Mouse (Mus musculus) ovary, postnatal 36 days (tissue): ENCODE measurements around the gene Grik4.
"Not testable (repeated sequence)": the region's sequence is repeated elsewhere in the genome, so short reads cannot be mapped to it uniquely, and the experiment has no call there.

ENCODE experiments used
- DNase-seq: peaks from one replicate; pipeline ENCODE4 v3.0.0; 2022; ENCODE audit warnings: low spot score, mixed read lengths

Grik4 gene

DNA sequence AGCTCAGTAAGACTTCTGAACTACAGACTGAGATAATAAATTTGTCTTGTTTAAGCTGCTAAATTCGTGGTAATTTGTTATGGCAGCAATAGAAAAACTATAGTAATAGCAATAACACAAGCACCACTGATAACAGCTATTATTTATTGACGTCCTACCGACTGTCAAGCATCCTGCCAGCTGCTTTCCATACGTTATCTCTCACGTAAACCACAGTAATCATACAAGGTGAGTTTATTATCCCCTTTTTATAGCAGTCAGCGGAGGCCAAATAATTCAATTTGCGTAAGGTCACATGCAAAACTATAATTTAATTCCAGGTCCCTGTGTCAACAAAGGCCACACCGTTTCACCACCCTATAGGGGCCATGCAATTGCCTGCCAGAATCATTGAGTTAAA lies 147.0 kb downstream of the Grik4 start:
- DNase-seq, result no peak

DNA sequence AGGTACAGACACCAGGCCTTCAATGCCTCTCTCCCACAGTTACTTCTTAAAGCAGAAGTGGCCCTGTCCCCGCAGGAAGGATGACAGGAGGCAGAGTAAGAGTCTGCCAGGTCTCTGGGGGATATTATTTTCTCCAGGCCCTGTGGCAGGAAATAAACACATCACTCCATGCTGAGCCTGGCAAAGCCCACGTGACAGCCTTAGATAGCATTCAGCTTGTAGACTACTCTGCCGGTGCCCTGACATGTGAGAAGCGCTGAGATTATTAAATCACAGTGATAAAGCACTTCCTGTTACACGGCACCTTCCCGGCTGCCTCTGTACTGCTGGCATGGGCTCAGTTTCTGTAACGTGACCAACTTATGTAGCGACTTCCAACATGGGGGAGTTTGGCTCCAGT lies 148.4 kb downstream of the Grik4 start:
- DNase-seq, result no peak

DNA sequence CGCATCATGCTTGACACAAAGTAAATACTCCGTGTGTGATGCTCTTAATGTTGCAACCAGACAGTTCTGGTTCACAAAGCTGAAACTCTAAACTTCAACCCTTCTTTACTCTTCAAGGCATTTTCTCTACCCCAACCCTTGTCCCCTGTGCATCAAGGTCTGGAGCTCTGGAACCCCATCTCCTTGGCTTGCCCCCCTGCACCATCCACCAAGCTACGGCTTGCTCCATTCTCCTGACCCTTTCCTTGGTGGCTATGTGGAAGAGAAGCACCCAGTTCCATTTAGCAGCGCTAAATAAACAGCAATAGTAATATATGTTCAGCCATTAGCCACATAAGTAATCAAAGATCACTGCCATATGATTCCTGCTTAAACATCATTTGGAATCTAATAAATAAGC lies 150.3 kb downstream of the Grik4 start:
- DNase-seq, result no peak

DNA sequence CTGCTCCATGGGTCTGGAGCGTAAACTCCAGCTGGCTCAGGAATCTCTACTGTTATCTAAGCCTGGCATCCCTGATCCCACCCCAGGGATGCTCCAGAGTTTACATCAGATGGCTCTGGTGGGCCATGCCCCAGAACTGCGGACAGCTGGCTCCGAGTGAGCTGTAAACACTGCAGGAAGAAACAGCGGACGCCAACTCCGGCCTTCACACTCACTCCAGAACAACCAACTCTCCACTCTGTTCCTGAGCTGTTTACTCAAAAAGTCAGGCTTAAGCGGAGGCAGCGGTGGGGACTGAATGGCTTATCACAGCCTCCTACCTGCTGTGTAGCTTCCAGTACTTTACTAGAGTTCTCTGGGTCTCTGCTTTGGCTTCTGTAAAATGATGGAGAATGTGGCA lies 150.7 kb downstream of the Grik4 start:
- DNase-seq, result no peak

DNA sequence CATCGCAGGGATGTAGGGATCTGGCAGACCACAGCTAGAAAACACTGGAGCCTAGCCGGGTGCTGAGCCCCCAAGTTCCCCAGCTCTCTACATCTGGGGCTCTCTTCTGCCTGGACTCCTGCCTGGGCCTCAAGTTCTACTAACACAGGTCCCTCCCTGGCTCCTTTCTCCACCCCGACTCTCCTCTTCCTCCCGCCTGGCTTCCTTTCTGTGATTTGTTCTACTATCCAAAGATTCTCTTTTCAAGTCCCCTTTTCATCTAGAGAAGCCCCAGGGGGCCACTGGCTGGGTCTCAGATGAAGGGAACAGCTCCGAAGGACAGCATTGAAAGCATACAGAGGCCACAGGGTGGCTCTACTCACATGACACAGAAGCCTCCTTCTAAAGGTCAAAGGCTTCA lies 151.9 kb downstream of the Grik4 start:
- no peak for DNase-seq

DNA sequence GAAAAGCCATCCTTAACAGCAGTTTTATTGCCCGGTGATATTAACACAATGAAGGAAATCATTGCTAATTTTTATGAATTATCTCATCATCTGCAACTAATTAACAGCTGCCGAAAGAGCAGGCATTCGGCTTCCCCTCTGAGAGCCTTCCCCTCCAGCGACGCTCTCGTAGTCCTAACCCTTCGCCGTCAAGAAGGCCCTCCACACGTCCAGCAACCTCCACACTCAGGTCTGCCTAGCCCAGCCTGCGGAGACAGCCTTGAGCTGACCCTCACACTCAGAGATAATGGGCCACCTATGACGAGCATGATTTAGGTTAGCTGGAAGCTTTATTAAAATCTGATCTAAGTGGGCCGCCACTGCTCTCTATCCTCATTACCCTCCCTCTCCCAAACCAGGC lies 152.5 kb downstream of the Grik4 start:
- no peak for DNase-seq

DNA sequence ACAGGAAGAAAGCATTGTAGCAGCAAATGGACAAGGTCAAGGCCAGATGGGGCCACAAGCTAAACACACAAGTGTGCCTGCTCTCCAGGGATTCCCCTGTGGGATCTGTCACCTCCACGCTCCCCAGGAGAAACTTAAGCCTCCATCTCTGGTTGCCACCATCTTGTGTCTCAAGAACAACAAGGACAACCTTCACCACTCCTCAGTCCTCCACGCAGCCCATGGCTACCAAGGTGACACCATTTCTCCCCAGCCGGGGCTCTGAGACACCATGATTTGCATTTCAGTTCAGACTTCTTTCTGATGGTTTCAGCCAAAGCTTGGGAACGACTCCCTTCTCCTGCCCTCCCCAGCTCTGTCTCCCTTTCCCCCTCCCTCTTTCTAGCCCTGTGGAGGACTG lies 152.9 kb downstream of the Grik4 start:
- no peak for DNase-seq

DNA sequence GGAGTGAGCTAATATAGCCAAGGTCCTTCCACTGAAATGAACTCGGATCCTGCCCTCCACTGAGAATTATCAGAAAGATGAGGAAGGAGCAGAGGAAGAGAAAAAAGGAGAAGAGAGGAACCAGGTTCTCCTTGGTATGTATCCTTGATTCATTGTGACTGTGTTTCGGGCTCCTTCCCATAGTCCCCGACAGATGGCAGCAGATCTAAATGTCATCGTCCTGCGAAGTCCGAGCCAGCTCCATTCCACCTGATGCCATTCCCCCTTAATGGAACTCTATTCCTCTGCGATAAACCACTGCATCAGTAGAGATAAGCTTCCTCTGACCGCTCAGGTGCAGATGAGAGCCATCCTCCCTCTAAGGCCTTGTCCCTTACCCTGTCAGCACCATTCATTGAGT lies 155.8 kb downstream of the Grik4 start:
- DNase-seq, result peak; percentile 32

DNA sequence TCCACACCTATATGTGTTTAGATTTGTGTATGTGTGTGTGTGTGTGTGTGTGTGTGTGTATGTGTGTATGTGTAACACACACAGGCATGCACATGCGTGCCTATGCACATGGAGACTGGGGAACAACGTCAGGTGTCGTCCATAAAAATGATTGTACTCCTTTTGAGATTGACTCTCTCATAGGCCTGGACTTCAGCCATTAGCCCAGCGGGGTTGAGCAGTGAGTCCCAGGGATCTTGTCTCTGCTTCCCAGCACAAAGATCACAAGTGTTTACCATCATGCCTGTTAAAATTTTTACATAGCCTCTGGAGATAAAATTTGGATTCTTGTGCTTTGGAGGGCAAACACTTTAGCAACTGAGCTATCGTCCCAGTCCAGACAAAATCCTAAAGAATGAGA lies 157.4 kb downstream of the Grik4 start:
- DNase-seq, result no peak

DNA sequence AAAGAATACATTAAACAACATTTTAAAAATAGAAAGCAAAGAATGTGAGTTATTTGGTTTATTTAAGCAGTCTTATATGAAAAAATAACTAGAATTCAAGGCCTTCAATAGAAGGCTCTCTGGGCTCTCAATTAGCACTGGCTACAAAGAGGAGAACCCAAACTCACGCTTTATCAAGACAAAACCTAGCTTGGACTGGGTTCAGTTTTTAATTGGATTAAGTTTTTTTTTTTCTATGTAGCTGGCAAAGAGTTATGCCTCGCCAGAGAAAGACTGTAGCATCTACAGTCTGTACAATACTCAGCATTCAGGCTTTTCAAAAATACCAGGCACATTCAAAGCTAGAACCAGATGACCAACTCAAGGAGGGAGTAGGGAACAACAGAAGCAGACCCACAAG lies 158.0 kb downstream of the Grik4 start:
- DNase-seq, result no peak

DNA sequence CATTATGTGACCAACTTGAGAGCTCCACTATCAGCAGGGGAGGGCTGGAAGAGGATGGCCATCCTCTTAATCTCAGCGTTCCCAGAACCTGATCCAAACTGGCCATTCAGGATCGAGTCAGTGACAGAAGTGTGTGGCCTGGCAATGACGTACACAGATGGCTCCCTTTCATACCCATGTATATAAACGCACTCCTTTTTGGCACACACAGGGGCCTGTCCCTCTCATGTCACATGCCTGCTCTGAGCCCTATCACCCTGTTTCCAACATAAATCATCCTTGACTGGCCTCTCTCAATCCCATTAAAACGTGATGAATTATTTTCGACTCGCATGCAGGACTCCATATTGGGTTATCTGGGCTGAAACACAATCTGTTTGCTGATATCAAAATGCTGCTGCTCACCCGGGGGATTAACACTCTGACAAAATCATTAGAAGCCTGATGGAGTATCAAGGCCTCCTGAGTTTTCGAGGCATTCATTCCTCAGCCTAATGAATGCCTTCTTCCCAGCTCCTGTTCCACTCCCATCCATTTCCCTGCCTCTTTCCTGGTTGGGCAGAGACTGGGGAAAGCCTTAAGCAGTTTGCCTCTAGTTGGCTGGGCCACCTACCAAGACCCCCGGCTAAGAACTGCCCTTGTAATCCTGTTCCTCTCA lies 159.0 kb downstream of the Grik4 start:
- no peak for DNase-seq

DNA sequence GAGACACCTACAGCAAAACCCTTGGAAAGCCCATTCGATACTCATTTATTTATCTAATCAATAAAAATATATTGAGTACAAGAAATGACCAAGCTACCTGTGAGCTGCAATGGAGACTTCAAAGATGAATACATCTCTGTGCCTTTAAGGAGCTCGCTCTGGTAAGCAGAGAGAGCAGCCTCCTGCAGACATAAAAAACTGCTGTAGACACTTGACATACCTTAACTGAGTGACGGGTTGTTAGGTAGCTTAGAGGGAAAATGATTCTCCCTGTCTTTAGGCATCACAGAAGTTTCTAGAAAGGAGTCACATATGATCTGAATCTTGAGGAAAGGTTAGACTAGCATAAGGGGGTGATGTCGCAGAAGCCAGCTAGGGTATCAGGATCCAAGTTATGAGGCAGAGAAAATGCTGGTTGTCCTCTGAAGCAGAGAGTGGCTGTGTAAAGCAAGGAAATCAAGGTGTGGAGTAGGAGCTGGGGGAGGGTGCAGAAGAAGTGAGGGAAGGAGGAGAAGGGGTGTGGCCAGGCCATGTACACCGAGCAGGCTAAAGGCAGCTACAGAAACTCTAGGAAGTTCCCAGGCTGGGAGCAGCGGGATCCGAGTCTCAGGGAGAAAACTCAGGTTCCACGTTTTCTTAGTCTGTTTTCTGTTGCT lies 160.9 kb downstream of the Grik4 start:
- DNase-seq, result no peak

DNA sequence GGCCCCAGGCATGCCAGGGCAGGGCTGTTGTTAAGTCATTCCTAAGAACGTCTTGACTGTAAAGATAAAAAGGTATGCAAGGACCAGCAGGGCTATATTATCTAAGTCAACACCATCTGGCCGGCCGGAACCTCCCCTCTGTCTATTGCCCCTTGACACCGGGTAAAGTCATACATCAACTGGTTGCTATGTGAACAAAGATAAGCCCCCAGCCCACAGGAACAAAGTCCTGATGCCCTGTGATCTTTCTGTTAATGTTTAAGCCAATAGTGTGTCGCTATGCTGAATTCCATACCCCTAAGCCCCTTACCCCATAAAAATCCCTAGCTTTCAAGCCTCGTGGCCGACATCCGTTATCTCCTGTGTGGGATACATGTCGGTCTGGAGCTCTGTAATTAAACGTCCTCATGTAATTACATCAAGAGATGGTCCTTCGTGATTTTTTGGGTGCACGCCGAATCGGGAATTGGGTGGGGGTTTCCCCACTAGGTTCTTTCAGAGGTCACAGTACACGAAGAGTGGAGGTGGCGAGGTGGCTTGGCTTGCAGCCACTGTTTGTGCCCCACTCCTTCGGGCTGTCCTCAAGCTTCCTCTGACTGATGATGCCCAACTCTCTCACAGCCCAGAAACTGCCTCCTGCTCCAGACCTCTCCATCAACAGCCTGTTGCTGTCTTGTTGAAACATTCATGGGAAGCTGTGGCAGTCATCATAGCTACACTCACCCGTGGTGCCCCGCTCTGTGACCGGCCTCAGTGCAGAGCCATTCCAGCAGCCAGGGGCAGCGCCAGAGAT lies 165.6 kb downstream of the Grik4 start:
- not testable (repeated sequence) for DNase-seq

DNA sequence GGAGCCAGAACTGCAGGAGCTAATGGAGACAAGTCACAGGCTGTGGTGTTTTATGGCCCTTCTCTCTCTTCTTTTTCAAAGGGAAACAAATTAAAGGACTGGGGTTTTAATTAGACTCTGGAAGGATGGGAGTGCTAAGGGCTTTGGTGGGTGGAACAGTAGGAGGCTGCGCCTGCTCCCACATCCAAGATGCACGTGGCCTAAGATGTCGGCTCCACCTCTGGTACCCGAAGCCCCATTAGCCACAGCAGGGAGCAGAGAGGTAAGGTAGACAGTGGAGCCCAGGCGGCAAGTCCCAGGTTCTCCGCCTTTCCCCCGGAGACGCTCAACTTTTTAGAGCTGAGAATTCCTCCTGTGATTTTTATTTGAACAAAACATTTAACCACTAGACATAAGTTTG lies 166.4 kb downstream of the Grik4 start:
- no peak for DNase-seq

DNA sequence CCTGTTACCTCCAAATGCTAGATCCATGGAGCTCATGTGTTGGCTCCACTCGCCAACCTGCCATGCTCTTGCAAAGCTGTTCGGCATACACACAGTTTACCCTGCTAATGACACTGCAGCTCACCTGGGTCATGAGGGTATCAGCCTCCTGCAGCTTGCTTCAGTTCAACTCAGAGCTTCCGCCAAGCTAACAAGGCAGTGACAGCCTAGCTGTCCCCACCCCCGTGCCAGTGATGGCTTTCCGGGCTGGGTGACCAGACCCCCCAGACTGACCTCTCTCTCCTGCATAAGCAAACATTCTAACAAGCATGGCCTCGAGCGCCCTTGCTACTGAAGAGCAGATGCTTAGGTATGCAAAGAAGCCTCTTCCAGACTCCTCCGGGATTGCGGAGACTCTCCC lies 167.5 kb downstream of the Grik4 start:
- DNase-seq, result no peak

DNA sequence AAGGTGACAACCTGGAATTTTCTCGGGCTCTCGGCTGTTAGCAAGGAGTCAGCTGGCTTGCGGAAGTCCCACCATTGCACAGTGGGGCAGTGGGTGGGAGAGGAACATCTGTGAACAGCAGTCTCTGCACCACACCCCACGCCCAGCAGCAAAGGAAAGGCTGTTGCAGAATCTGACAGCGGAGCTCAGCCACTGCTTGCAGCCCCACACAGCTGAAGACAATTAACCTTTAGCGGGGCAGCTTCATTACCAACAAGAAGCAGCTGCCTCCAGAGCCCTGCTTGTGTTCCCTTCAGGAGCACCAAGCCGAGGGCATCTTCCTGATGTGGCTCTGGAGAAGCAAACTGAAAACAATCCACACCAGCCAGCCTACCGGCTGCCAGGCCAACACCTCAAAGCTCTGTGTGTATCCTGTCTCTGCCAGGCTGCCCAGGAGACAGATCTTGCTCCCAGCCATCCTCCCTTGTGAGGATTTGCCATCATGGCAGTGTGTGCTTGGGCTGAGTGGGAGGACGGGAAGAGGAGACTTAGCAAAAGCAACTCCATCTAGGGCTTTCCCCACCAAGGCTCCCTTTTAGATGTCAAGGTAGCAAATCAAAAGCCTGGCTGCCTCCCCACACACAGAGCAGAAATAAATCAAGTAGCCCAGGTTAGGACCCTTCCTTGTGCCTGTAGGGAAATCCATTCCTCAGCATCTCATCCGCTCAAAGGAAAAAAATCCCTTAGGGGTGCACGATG lies 179.3 kb downstream of the Grik4 start:
- no peak for DNase-seq

DNA sequence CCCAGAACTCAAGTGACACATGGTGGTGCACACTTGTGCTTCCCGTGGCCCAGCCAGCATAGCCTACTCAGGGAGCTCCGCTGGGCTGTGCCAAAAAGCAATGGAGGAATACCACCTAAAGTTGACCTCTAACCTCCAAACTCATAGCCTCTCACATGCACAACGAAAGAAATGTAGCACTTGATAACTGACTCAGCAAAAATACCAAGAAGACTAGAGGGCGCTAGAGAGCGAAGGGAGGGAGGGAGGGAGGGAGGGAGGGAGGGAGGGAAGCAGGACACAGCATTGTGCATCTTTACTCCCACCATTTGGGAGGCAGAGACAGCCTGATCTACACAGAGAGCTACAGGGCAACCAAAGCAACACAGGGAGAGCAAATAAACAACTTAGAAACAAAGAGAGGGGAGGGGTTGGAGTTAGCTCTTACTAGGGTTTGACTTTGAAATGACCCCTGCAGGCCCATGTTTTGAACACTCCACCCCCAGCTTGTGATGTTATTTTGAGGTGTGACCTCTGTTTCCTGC lies 185.5 kb downstream of the Grik4 start:
- DNase-seq, result no peak

DNA sequence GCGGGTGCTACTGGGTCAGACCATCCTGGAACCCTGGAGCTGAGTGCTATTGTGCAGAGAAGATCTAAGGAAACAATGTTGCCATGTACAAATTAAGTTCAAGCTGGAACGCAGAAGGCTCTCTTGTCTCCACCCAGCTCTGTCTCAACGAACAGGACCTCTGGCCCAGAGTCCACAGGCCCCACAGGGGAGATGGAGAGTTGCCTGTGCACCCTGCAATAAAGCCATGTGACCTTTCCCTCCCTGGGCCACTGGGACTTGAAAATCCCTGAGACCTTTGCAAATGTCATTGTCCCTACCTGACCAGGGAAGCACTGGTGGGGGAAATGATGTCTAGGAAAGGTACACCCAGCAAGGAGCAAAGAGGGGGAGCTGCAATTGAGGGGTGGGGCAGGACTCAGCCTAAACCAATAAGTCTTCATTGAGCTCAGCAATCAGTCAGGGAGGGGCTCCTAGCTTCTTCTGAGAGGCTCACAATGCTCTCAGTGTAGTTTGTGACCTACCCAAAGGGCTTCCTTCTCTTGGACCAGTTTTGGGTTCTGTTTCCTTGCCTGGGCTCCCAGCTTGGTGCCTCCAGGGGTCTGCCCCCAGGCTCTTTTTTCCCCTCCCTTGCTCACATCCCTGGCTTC lies 187.2 kb downstream of the Grik4 start:
- DNase-seq, result no peak

DNA sequence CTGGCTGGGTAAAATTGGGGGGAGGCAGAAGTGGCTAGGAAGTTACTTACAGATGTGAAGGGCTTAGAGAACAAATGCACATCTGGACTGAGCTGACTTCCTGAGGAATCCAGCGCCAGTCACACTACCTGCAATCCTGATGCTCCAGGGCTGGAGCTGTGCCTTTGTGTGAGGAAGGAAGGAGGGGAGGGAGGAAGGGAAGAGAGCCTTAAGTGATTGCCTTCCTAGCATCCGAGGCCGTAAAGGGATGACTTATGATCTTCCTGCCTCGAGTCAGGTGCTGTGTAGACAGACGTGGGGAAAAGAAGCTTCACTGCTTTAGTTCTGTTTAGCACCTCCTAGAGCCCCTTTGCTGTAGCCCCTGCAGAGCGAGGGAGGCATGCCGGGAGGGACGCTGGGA lies 189.6 kb downstream of the Grik4 start:
- DNase-seq, result no peak

DNA sequence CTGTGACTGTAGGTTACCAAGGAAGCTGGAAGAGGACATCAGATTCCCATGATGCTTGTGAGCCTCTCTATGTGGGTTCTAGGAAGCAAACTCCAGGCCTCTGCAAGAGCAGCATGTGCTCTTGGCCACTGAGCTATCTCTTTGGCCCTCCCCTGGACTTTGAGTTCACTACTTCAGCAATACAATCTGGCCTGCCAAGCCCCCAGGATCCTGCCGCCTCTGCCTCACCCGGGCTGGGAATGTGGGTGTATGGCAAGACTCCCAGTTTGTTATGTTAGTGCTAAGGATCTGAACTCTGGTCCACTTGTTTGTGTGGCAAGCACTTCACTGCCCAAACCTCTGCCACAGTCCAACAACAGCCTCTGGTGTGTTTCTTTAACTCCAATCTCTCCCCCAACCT lies 193.1 kb downstream of the Grik4 start:
- no peak for DNase-seq

DNA sequence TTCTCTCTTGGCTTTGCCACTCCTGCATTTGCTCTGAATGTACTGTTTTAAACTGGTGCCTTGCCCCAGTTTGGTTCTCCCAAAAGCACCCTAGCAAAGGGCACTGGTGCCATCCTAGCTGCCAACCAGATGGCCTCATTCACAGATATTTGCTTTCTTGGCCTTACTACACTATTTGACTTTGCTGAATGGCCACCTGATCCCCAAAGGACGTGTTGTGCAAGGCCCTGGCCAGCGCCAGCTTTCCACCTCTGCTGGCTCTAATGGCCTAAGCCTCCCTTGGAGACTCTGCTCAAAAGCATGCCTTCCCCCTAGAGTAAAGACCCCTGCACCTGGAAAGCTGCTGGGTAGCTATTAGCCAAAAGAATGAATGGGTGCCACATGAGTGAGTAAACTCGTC lies 194.1 kb downstream of the Grik4 start:
- no peak for DNase-seq

DNA sequence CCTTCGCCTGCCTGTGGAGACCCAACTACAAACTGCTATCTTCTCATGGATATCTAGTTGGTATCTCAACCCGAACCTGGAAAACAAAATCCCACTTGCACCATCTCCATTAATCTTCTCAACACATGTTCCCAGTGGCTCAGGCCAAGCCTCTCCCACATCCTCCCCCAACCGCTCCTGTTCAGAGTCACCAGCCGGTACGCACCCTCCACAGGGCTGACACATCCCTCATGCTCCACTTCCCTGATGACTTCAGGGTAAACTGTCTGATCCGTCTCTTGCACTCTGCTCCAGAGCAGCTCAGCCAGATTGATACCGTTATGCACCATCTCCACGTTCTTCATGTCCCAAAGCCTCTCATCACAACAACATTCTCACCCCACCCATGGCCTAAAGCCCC lies 198.3 kb downstream of the Grik4 start:
- DNase-seq, result peak; percentile 29
